Mouse (Mus musculus) brown adipose tissue, adult 24 weeks (tissue): ENCODE data around the gene Armh3. TPM values are rescaled to one million over a fixed set of nuclear protein-coding genes. Genes with fewer than 3 reads are reported as not detected.

ENCODE experiments used
- H3K27ac ChIP-seq: fragments of 200-500 bp; replicated peaks from 2 replicates; pipeline ENCODE4 v1.5.1; 2012; ENCODE audit warnings: low read depth, mild to moderate bottlenecking, low read length
- H3K4me1 ChIP-seq: fragments of 200-500 bp; 2 replicates; pipeline ENCODE4 v1.6.1; 2012; ENCODE audit warnings: low read length, mixed read lengths; ENCODE audit not compliant: control insufficient read depth, insufficient read depth, insufficient read length
- H3K4me3 ChIP-seq: fragments of 200-500 bp; 2 replicates; pipeline ENCODE4 v1.5.1; 2012; ENCODE audit warnings: low read depth, mild to moderate bottlenecking, low read length, moderate library complexity; ENCODE audit not compliant: insufficient read depth
- polyA plus RNA-seq: library from polyadenylated mRNA; stranded (reverse); fragments of >200 nt; gene quantifications from 2 replicates; pipeline ENCODE4 v1.2.4, GENCODE M21; 2012; ENCODE audit not compliant: missing spikeins, insufficient read depth, insufficient read length

Gene Armh3
- polyA plus RNA-seq, 1 experiment = 8.3 TPM

- no peak overlapping the region for H3K27ac ChIP-seq
Observed at GRCm38 (mm10) chr19:45789888-45790874, 208.1 kb downstream of the Armh3 start.

GRCm38 (mm10) chr19:45789365-45789764 is 208.9 kb downstream of the Armh3 start:
- no peak overlapping the region for H3K4me3 ChIP-seq
- no peak overlapping the region for H3K27ac ChIP-seq
- 0 out of 2 replicates have a peak, but pooled peaks cover 3% of the 10 kb centered on the region for H3K4me1 ChIP-seq

More at GRCm38 (mm10) chr19:45789888-45790874, 208.1 kb downstream of the Armh3 start:
- Histone ChIP-seq H3K4me1 (0 out of 2 replicates have a peak, but pooled peaks cover 2% of the 10 kb centered on the region), H3K4me3 (no peak overlapping the region)

GRCm38 (mm10) chr19:45788337-45788736 is 210.0 kb downstream of the Armh3 start:
- Histone ChIP-seq H3K4me1 (0 out of 2 replicates have a peak, but pooled peaks cover 3% of the 10 kb centered on the region), H3K4me3 (no peak overlapping the region), H3K27ac (no peak overlapping the region)

- Histone ChIP-seq H3K4me1 (0 out of 2 replicates have a peak, but pooled peaks cover 3% of the 10 kb centered on the region), H3K4me3 (no peak overlapping the region), H3K27ac (no peak overlapping the region)
Observed at GRCm38 (mm10) chr19:45787450-45787849, 210.8 kb downstream of the Armh3 start.

GRCm38 (mm10) chr19:45785470-45785869 is 212.8 kb downstream of the Armh3 start:
- peaks cover 9% of the 10 kb centered on the region; the same call in 1 of the 2 replicates for H3K4me1 ChIP-seq
- no peak overlapping the region for H3K4me3 ChIP-seq
- H3K27ac ChIP-seq = no peak overlapping the region

- H3K4me3 ChIP-seq = peak overlapping the region; percentile 57
- H3K27ac ChIP-seq = peak overlapping the region; percentile 79
- peaks cover 13% of the 10 kb centered on the region; the same call in 1 of the 2 replicates for H3K4me1 ChIP-seq
Observed at GRCm38 (mm10) chr19:45783933-45784576, 214.2 kb downstream of the Armh3 start.

- peak within 1 kb of the TSS; percentile 81 for H3K27ac ChIP-seq
- peak within 1 kb of the TSS; percentile 97 for H3K4me3 ChIP-seq
- H3K4me1 ChIP-seq = peaks cover 13% of the 10 kb centered on the region; the same call in 1 of the 2 replicates
Observed at GRCm38 (mm10) chr19:45783181-45783932, 214.9 kb downstream of the Armh3 start, which contains the start of gene Mgea5. Gene Mgea5, minus strand, starts transcription at chr19:45783837.

- Histone ChIP-seq H3K27ac (peak overlapping the region; percentile 67), H3K4me3 (peak overlapping the region; percentile 97), H3K4me1 (peaks cover 13% of the 10 kb centered on the region; the same call in 1 of the 2 replicates)
Observed at GRCm38 (mm10) chr19:45782315-45783001, 215.8 kb downstream of the Armh3 start.

- peak overlapping the region; percentile 37 for H3K4me3 ChIP-seq
- no peak overlapping the region for H3K27ac ChIP-seq
Observed at GRCm38 (mm10) chr19:45781676-45782075, 216.6 kb downstream of the Armh3 start.

GRCm38 (mm10) chr19:45780350-45780915 is 217.9 kb downstream of the Armh3 start:
- no peak overlapping the region for H3K27ac ChIP-seq
- H3K4me3 ChIP-seq = peak overlapping the region; percentile 29
- peaks cover 13% of the 10 kb centered on the region; the same call in 1 of the 2 replicates for H3K4me1 ChIP-seq

More at GRCm38 (mm10) chr19:45781676-45782075, 216.6 kb downstream of the Armh3 start:
- peaks cover 13% of the 10 kb centered on the region; the same call in 1 of the 2 replicates for H3K4me1 ChIP-seq

GRCm38 (mm10) chr19:45775486-45775885 is 222.8 kb downstream of the Armh3 start:
- H3K4me1 ChIP-seq = peaks cover 4% of the 10 kb centered on the region; the same call in 1 of the 2 replicates
- H3K27ac ChIP-seq = no peak overlapping the region
- no peak overlapping the region for H3K4me3 ChIP-seq

- Histone ChIP-seq H3K4me3 (no peak overlapping the region), H3K4me1 (no peaks in the 10 kb centered on the region), H3K27ac (no peak overlapping the region)
Observed at GRCm38 (mm10) chr19:45771501-45771900, 226.8 kb downstream of the Armh3 start.
